Comparison of ENCODE assay signal across 25 mouse cellular contexts in the genomic region with DNA sequence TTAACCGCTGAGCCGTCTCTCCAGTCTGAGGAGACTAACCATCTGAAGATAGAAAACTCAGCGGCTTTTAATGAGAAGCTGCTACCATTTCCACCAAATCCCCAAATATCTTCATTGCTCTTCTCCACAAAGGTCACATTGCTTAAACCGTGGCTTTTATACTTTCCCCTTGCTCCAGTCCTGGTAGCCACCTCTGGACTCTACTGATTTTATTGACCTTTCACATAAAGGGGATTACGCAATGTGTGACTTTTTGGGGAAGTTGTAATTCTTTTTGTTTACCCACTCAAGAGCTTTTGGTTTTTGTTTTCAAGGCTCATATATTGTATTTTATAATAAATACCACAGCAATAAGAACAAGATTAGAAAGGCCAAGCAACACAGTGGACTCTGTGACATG. TPM values are rescaled to one million over a fixed set of nuclear protein-coding genes. Genes with fewer than 3 reads are reported as not detected.
"Had no signal": no experiment of that assay in that cellular context is flagged by ENCODE, and none has a peak within 500 bp of the region (broad histone marks: within the 10 kb centered on the region; RNA-seq: fewer than 3 reads in every experiment).

No protein-coding gene starts in this region.

- ATAC-seq: midbrain, embryonic 16.5 days had no signal

- H3K36me3 ChIP-seq: midbrain, embryonic 10.5 days; midbrain, embryonic 12.5 days; neural tube, embryonic 13.5 days; neural tube, embryonic 15.5 days had no signal

- H3K27me3 ChIP-seq: midbrain, embryonic 12.5 days; neural tube, embryonic 13.5 days; neural tube, embryonic 15.5 days had no signal

- H3K9me3 ChIP-seq: midbrain, embryonic 10.5 days; midbrain, embryonic 12.5 days; neural tube, embryonic 13.5 days; neural tube, embryonic 15.5 days had no signal

- H3K4me3 ChIP-seq: midbrain, embryonic 10.5 days; midbrain, embryonic 12.5 days; myocyte; neural tube, embryonic 13.5 days; neural tube, embryonic 15.5 days had no signal

- H3K9ac ChIP-seq: lung, embryonic 14.5 days; midbrain, embryonic 12.5 days; neural tube, embryonic 13.5 days; neural tube, embryonic 15.5 days had no signal

- DNase-seq: lung, adult 18-20 months; lung, embryonic 14.5 days; midbrain, embryonic 14.5 days; retina, postnatal 1 day; right cerebral cortex, adult 18-20 months; right cerebral cortex, postnatal 25 days; right cerebral cortex, postnatal 4 days; spleen, adult 18-20 months; thymus, adult 2 months; thymus, postnatal 25 days had no signal

- H3K27ac ChIP-seq: midbrain, embryonic 10.5 days; midbrain, embryonic 12.5 days; neural tube, embryonic 13.5 days; neural tube, embryonic 15.5 days had no signal

- H3K4me1 ChIP-seq: midbrain, embryonic 10.5 days; midbrain, embryonic 12.5 days; neural tube, embryonic 13.5 days; neural tube, embryonic 15.5 days had no signal

- H3K4me2 ChIP-seq: lung, embryonic 14.5 days; midbrain, embryonic 12.5 days; neural tube, embryonic 13.5 days; neural tube, embryonic 15.5 days had no signal

RNA-seq across cellular contexts. Expression of a gene that starts 4.8 kb away (rescaled TPM):
- total RNA-seq: megakaryocyte, adult 5-6 weeks; megakaryocyte-erythroid progenitor cell, adult 5-6 weeks had no signal
- polyA plus RNA-seq: midbrain, embryonic 10.5 days; midbrain, embryonic 12.5 days; midbrain, embryonic 14.5 days; myocyte; neural tube, embryonic 11.5 days; neural tube, embryonic 13.5 days; stomach, embryonic 14.5 days had no signal

RNA-seq across cellular contexts. Expression of a gene that starts 33.5 kb away (rescaled TPM):
- polyA plus RNA-seq: midbrain, embryonic 10.5 days; myocyte; neural tube, embryonic 11.5 days; testis, adult 2 months; urinary bladder, adult 2 months had no signal

RNA-seq across cellular contexts. Expression of a gene that starts 34.2 kb away (rescaled TPM):
- polyA plus RNA-seq: lung, embryonic 14.5 days; midbrain, embryonic 12.5 days; small intestine, adult 2 months; stomach, embryonic 14.5 days had no signal

RNA-seq across cellular contexts. Expression of a gene that starts 39.6 kb away (rescaled TPM):
- total RNA-seq: megakaryocyte, adult 5-6 weeks; megakaryocyte-erythroid progenitor cell, adult 5-6 weeks had no signal
- polyA plus RNA-seq: lung, embryonic 14.5 days; lung, embryonic 16.5 days; midbrain, embryonic 12.5 days; midbrain, embryonic 14.5 days; midbrain, embryonic 16.5 days; myocyte; neural tube, embryonic 11.5 days; small intestine, adult 2 months; stomach, embryonic 14.5 days; stomach, embryonic 16.5 days; urinary bladder, adult 2 months had no signal
